Mouse (Mus musculus): ENCODE measurements around the gene Fpr-rs4. TPM values are rescaled to one million over a fixed set of nuclear protein-coding genes. Genes with fewer than 3 reads are reported as not detected.
"Not testable (repeated sequence)": the region's sequence is repeated elsewhere in the genome, so short reads cannot be mapped to it uniquely, and the experiment has no call there.

Gene Fpr-rs4
- polyA plus RNA-seq (2015; fragmentation: Nextera tagmentation; extraction: Ambion mirVana): not detected in 2 replicates

DNA sequence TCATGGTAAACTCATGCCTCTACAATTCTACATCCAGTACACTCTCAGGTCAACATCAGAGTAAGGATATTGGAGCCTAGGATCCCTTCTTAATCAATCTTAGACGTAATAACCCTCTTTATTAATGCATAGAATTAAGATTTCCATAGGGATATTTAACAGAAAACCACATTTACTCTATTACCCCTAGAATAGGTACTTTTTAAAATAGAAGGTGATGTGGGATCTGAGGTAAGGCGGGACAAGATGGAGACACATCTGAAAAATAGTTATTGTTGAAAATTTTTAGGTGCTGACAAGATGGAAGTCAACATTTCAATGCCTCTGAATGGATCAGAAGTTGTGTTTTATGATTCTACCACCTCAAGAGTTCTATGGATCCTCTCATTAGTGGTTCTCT lies at the start of gene Fpr-rs4:
Gene Fpr-rs4 (plus strand): TSS at position 301 of the 400 bp plus-strand sequence.
- WGBS: 50% methylated on average over 2 of the region's 2 CpGs
- H3K27ac ChIP-seq (replicated peaks): no peak within 1 kb of the TSS
- H3K4me1 ChIP-seq: no peaks in the 10 kb centered on the region
- no peak for ATAC-seq (ENCODE audit: extremely low read depth, insufficient number of reproducible peaks, low FRiP score, low TSS enrichment)
- H3K27me3 ChIP-seq (replicated peaks): no peaks in the 10 kb centered on the region
- H3K4me3 ChIP-seq: no peak within 1 kb of the TSS
- no peak within 1 kb of the TSS for H3K9ac ChIP-seq
- H3K36me3 ChIP-seq: no peaks in the 10 kb centered on the region
- H3K4me2 ChIP-seq: no peak within 1 kb of the TSS
- peaks cover 5% of the 10 kb centered on the region; the same call in 1 of the 2 replicates for H3K9me3 ChIP-seq

DNA sequence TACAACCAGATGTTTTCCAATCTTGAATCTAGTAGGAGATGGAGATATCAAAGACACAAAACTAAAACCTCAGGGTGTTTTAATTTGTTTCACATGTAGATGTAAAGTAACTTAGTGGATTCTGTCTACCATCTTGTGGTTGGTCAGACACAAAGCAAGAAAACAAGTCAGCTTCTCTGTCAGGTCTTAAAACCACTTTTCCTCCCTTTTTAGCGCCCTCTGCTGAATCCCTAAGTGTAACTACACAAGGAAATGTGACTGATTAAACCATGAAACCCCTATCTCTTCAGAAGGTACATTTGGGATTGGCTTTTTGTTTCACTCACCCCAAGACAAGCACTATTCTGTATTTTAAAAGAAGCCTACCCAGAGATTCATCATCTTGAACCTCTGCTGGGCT lies 48.1 kb upstream of the Fpr-rs4 start:
- Histone ChIP-seq H3K27me3 (replicated peaks) (no peaks in the 10 kb centered on the region), H3K9me3 (peaks cover 15% of the 10 kb centered on the region), H3K27ac (replicated peaks) (no peak overlapping the region), H3K9ac (no peak overlapping the region), H3K36me3 (no peaks in the 10 kb centered on the region), H3K4me1 (no peaks in the 10 kb centered on the region), H3K4me2 (no peak overlapping the region), H3K4me3 (no peak overlapping the region)
- ATAC-seq (ENCODE audit: extremely low read depth, insufficient number of reproducible peaks, low FRiP score, low TSS enrichment): no peak
- WGBS: 0% methylated on average over 1 of the region's 1 CpGs

- H3K9me3 ChIP-seq: peaks cover 13% of the 10 kb centered on the region
- H3K27ac ChIP-seq (replicated peaks); H3K9ac ChIP-seq; H3K4me2 ChIP-seq; H3K27me3 ChIP-seq (replicated peaks); H3K4me1 ChIP-seq; H3K4me3 ChIP-seq; ATAC-seq (ENCODE audit: extremely low read depth, insufficient number of reproducible peaks, low FRiP score, low TSS enrichment); H3K36me3 ChIP-seq: not testable (repeated sequence)
- WGBS: 80% methylated on average over 2 of the region's 2 CpGs
These were observed 40.3 kb upstream of the Fpr-rs4 start for GRCm38 (mm10) chr17:17981232-17981631.

DNA sequence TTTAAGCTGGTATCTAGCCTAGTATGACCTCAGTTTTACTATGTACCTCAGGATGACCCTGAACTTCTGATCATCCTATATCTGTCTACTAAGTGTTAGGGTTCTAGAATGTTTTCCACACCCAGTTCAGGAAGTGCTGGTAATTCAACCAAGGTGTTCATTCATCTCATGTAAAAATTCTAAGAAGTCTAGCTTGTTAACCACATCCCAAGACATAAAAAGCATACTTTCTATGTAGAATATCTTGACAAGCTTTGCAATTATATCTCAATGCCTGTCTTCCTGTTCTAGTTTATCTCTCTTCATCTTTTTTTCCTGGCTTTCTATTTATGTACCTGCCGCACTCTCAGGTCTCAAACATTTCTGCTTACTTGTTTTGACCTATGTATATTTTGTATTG lies 16.8 kb upstream of the Fpr-rs4 start:
- Histone ChIP-seq H3K4me1 (no peaks in the 10 kb centered on the region), H3K27me3 (replicated peaks) (no peaks in the 10 kb centered on the region), H3K9ac (no peak overlapping the region), H3K4me2 (no peak overlapping the region), H3K27ac (replicated peaks) (no peak overlapping the region), H3K36me3 (no peaks in the 10 kb centered on the region), H3K4me3 (no peak overlapping the region), H3K9me3 (0 out of 2 replicates have a peak, but pooled peaks cover 6% of the 10 kb centered on the region)
- ATAC-seq (ENCODE audit: extremely low read depth, insufficient number of reproducible peaks, low FRiP score, low TSS enrichment): no peak
- 91% methylated on average over 1 of the region's 1 CpGs for WGBS

DNA sequence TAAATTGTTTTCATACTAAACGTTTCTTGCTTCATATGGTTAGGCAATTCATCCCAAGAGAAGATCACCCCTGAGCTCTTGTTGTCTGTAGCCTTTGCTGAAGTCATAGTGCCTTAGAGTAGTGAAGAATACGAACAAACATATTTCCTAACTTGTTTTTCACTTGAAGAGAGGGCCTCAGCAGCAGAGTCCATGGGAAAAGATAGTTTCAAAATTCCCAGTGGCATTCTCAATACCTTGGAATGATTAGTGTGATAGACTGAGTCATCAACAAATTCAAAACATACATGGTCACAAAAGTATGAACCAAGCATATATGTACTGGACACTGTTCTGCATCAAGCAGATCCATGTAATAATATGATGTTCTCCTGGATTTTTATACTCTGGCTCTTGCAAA lies 27.6 kb downstream of the Fpr-rs4 start, which contains the start of gene Vmn2r124:
Gene Vmn2r124 (plus strand): TSS at position 301 of the 400 bp plus-strand sequence.
- 35% methylated on average over 2 of the region's 2 CpGs for WGBS
- H3K9me3 ChIP-seq: 0 out of 2 replicates have a peak, but pooled peaks cover 4% of the 10 kb centered on the region
- no peaks in the 10 kb centered on the region for H3K4me1 ChIP-seq
- H3K27me3 ChIP-seq (replicated peaks): no peaks in the 10 kb centered on the region
- H3K4me3 ChIP-seq: no peak within 1 kb of the TSS
- no peak within 1 kb of the TSS for H3K9ac ChIP-seq
- H3K4me2 ChIP-seq: no peak within 1 kb of the TSS
- no peaks in the 10 kb centered on the region for H3K36me3 ChIP-seq
- H3K27ac ChIP-seq (replicated peaks): no peak within 1 kb of the TSS
- no peak for ATAC-seq (ENCODE audit: extremely low read depth, insufficient number of reproducible peaks, low FRiP score, low TSS enrichment)

Other genes starting within 250 kb of the Fpr-rs4 start
- gene Spaca6, start 194.6 kb upstream of the Fpr-rs4 start, polyA plus RNA-seq (2015; fragmentation: Nextera tagmentation; extraction: Ambion mirVana): 24.2 and 27.0 TPM in 2 replicates
- gene Has1, start 166.5 kb upstream of the Fpr-rs4 start, polyA plus RNA-seq (2015; fragmentation: Nextera tagmentation; extraction: Ambion mirVana): 0.55 and 0.66 TPM in 2 replicates
- gene Fpr1, start 137.8 kb upstream of the Fpr-rs4 start, polyA plus RNA-seq (2015; fragmentation: Nextera tagmentation; extraction: Ambion mirVana): 0.11 and 0.15 TPM in 2 replicates
- gene Fpr2, start 133.9 kb upstream of the Fpr-rs4 start, polyA plus RNA-seq (2015; fragmentation: Nextera tagmentation; extraction: Ambion mirVana): not detected in 2 replicates
- not detected in 2 replicates for gene Fpr3, start 133.9 kb upstream of the Fpr-rs4 start, polyA plus RNA-seq (2015; fragmentation: Nextera tagmentation; extraction: Ambion mirVana)
- gene Vmn2r124, start 27.7 kb downstream of the Fpr-rs4 start, polyA plus RNA-seq (2015; fragmentation: Nextera tagmentation; extraction: Ambion mirVana): not detected in 2 replicates
- gene Vmn2r91, start 63.3 kb downstream of the Fpr-rs4 start, polyA plus RNA-seq (2015; fragmentation: Nextera tagmentation; extraction: Ambion mirVana): not detected in 2 replicates
- not detected in 2 replicates for gene Vmn2r92, start 130.2 kb downstream of the Fpr-rs4 start, polyA plus RNA-seq (2015; fragmentation: Nextera tagmentation; extraction: Ambion mirVana)